Mouse (Mus musculus): ENCODE results near the gene Gm5930. TPM values are rescaled to one million over a fixed set of nuclear protein-coding genes. Genes with fewer than 3 reads are reported as not detected.

Gene Gm5930
- total RNA-seq (2023): not detected in 4 replicates

GRCm38 (mm10) chr14:44338484-44338883 is at the start of gene Gm5930:
Gene Gm5930, minus strand, starts transcription at chr14:44338584.

GRCm38 (mm10) chr14:44365057-44365456 is 26.7 kb upstream of the Gm5930 start, which contains the start of gene Gm8229:
Gene Gm8229, plus strand, starts transcription at chr14:44365357.

GRCm38 (mm10) chr14:44285280-44285679 is 53.1 kb downstream of the Gm5930 start, which contains the start of gene Gm8220:
Gene Gm8220, plus strand, starts transcription at chr14:44285580.

Other genes starting within 250 kb of the Gm5930 start
- gene Ear2, start 235.9 kb downstream of the Gm5930 start, total RNA-seq (2023): 1.7 to 2.0 TPM in 2 of 4 replicates, not detected in the others
- not detected in 4 replicates for gene Gm3327, start 214.7 kb downstream of the Gm5930 start, total RNA-seq (2023)
- gene Gm8212, start 140.9 kb downstream of the Gm5930 start, total RNA-seq (2023): not detected in 4 replicates
- gene 4930503E14Rik, start 125.3 kb downstream of the Gm5930 start, total RNA-seq (2023): not detected in 4 replicates
- gene Gm8220, start 53.0 kb downstream of the Gm5930 start, total RNA-seq (2023): not detected in 4 replicates
- not detected in 4 replicates for gene Gm8229, start 26.8 kb upstream of the Gm5930 start, total RNA-seq (2023)
- not detected in 4 replicates for gene Gm3371, start 72.1 kb upstream of the Gm5930 start, total RNA-seq (2023)
- gene Gm8232, start 95.1 kb upstream of the Gm5930 start, total RNA-seq (2023): not detected in 4 replicates
- not detected in 4 replicates for gene BC061237, start 153.9 kb upstream of the Gm5930 start, total RNA-seq (2023)
- not detected in 4 replicates for gene Gm17093, start 179.7 kb upstream of the Gm5930 start, total RNA-seq (2023)
- not detected in 4 replicates for gene Gm8247, start 244.6 kb upstream of the Gm5930 start, total RNA-seq (2023)

Data from B cell, adult 62 days (primary cell).